Mouse (Mus musculus) thymus, postnatal 4 days (tissue): ENCODE results near the gene Tbc1d9b.

Experiments
- DNase-seq: peaks from one replicate; pipeline ENCODE4 v3.0.0; 2021

Tbc1d9b gene

GRCm38 (mm10) chr11:50212060-50212739 is 81.0 kb downstream of the Tbc1d9b start:
- no peak for DNase-seq

GRCm38 (mm10) chr11:50212848-50213758 is 81.9 kb downstream of the Tbc1d9b start:
- DNase-seq = no peak

DNA sequence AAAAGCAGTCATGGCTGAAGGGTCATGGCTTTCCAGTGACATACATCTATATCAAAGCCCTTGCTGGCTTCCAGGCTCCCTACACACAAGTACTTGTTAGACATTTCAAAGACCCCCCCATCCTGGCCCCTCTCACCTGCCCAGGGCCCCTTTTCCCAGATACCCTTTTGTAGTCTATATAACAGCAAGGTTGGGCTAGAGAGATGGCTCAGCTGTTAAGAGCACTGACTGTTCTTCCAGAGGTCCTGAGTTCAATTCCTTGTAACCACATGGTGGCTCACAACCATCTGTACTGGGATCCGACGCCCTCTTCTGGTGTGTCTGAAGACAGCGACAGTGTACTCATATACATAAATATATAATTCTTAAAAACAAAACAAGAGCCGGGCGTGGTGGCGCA is 83.4 kb downstream of the Tbc1d9b start:
- DNase-seq = no peak

- DNase-seq = no peak
These were observed 84.4 kb downstream of the Tbc1d9b start for GRCm38 (mm10) chr11:50215633-50216032.

DNA sequence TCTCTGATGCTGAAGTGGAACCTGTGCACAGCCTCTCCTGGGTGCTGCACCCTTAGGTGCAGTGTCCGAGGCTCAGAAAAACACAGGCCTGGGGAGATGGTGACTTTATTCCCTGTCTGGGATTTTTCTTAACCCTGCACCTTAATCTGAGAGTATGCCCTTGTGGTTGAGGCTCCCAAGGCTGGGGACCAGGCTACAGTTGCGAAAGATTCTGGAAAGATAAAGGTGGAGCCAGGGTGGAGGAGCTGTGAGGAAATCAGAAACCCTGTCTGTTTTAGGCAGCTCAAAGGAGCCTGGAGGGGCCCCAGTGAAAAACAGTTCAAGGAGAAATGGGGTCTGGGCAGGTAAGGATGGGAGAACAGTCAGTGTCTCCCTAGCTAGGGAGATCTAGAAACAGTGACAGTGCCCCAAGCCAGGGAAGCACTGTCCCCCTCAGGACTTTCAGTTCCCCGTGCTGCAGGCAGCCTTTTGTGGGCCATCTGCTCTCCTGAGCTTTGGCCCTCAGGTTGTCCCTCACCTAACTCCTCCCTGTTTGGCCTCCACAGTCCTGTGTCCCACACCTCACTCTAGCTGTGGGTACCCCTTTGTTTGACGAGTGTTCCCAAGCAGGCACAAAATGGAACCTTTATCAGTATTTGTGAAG is 85.6 kb downstream of the Tbc1d9b start:
- DNase-seq = no peak

DNA sequence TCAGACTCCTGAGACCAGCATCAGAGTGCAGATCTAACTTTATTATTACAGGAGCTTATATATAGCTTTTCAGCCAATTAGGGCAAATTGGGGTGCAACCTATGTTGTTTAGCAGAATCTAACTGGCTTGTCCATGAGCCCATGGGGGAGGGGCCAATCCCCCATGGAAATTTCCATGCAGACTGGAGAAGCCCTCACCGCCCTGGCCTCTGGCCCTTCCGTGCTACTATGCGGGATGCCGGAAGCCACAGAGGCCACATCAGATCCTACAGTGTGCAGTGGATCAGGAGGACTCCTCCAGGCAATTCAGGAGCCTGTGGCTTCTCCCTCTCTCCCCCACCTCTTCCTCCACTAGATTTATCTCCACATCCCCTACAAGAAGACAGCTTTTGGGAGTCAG is 86.6 kb downstream of the Tbc1d9b start:
- no peak for DNase-seq

- no peak for DNase-seq
These were observed 88.6 kb downstream of the Tbc1d9b start for GRCm38 (mm10) chr11:50219833-50220232.
